ENCODE assay signal across 19 mouse cellular contexts in genomic region chr14:55605743-55606459, GRCm38 (mm10). TPM values are rescaled to one million over a fixed set of nuclear protein-coding genes. Genes with fewer than 3 reads are reported as not detected.
DNase-seq lines count a peak whose midpoint lies in the region; ATAC-seq and TF ChIP-seq lines count a peak whose summit lies in the region.
"Had no signal": no experiment of that assay in that cellular context is flagged by ENCODE, and none has a peak within 500 bp of the region (broad histone marks: within the 10 kb centered on the region; RNA-seq: fewer than 3 reads in every experiment).

No protein-coding gene starts in this region.

- WGBS in midbrain, embryonic 11.5 days = 92% methylated on average over 16 of the region's 16 CpGs
- WGBS in midbrain, embryonic 13.5 days = 95% methylated on average over 16 of the region's 16 CpGs
- WGBS in liver, embryonic 14.5 days (ENCODE audit: insufficient replicate concordance) = 67% methylated on average over 16 of the region's 16 CpGs

- H3K4me2 ChIP-seq in midbrain, embryonic 11.5 days = no peak overlapping the region
- no peak overlapping the region for H3K4me2 ChIP-seq in midbrain, embryonic 13.5 days (replicated peaks)
- peak overlapping the region; percentile 95 for H3K4me2 ChIP-seq in liver, embryonic 14.5 days (ENCODE audit: low read depth)

- no peak overlapping the region for H3K4me3 ChIP-seq in midbrain, embryonic 11.5 days (ENCODE audit: low read depth, low read length)
- H3K4me3 ChIP-seq in midbrain, embryonic 13.5 days (replicated peaks) = no peak overlapping the region
- peak overlapping the region; percentile 35 to 76 for H3K4me3 ChIP-seq in liver, embryonic 14.5 days (ENCODE audit: insufficient read depth in 1 of 2, low read depth in 2 of 2, low read length in 2 of 2)
- H3K4me3 ChIP-seq: heart, embryonic 10.5 days had no signal

- no peaks in the 10 kb centered on the region for H3K9me3 ChIP-seq in midbrain, embryonic 11.5 days (ENCODE audit: control insufficient read depth, low read length)
- H3K9me3 ChIP-seq in midbrain, embryonic 13.5 days = no peaks in the 10 kb centered on the region
- no peaks in the 10 kb centered on the region for H3K9me3 ChIP-seq in liver, embryonic 14.5 days (ENCODE audit: control insufficient read depth, low read length)
- H3K9me3 ChIP-seq: heart, embryonic 10.5 days had no signal

- peak; percentile 19 for DNase-seq in midbrain, embryonic 11.5 days (ENCODE audit: low spot score, missing footprints)
- no peak for DNase-seq in liver, embryonic 14.5 days (ENCODE audit: low read depth in 3 of 3, low spot score in 3 of 3)
- no peak for DNase-seq in kidney, postnatal 14 days
- no peak for DNase-seq in adrenal gland, adult 2 months
- DNase-seq in kidney, postnatal 25 days = no peak
- DNase-seq: cerebellum, adult 2 months; gastrocnemius, postnatal 36 days; heart, postnatal 36 days; kidney, adult 11 months; kidney, postnatal 10 days; left cerebral cortex, postnatal 4 days; lung, postnatal 10 days; thymus, postnatal 14 days had no signal

- H3K36me3 ChIP-seq in midbrain, embryonic 11.5 days (ENCODE audit: control insufficient read depth, insufficient read depth, low read length) = peaks cover 20% of the 10 kb centered on the region
- H3K36me3 ChIP-seq in midbrain, embryonic 13.5 days = peaks cover 88% of the 10 kb centered on the region
- peaks cover 62% of the 10 kb centered on the region for H3K36me3 ChIP-seq in liver, embryonic 14.5 days (replicated peaks; ENCODE audit: control insufficient read depth, insufficient read depth, low read depth)

- no peaks in the 10 kb centered on the region for H3K4me1 ChIP-seq in midbrain, embryonic 11.5 days (ENCODE audit: control insufficient read depth, insufficient read depth, low read length)
- H3K4me1 ChIP-seq in midbrain, embryonic 13.5 days (replicated peaks) = peaks cover 7% of the 10 kb centered on the region; the same call in 1 of the 2 replicates
- peaks cover 12 to 28% of the 10 kb centered on the region in 2 experiments for H3K4me1 ChIP-seq in liver, embryonic 14.5 days (replicated peaks; ENCODE audit: control insufficient read depth in 2 of 2, insufficient read depth in 2 of 2, low read length in 1 of 2)

- H3K27ac ChIP-seq in midbrain, embryonic 11.5 days (ENCODE audit: low read depth, low read length) = no peak overlapping the region
- H3K27ac ChIP-seq in midbrain, embryonic 13.5 days = no peak overlapping the region
- peak overlapping the region; percentile 39 for H3K27ac ChIP-seq in liver, embryonic 14.5 days
- H3K27ac ChIP-seq: heart, embryonic 10.5 days had no signal

- ATAC-seq in midbrain, embryonic 11.5 days (ENCODE audit: low FRiP score) = no peak
- ATAC-seq in midbrain, embryonic 13.5 days = no peak
- ATAC-seq in erythroblast, adult 5-6 weeks (replicated peaks; ENCODE audit: low FRiP score, poor library complexity, severe bottlenecking) = 0 out of 2 replicates have a peak, but pooled peaks have one; percentile 17
- ATAC-seq in liver, embryonic 14.5 days (ENCODE audit: insufficient read depth) = no peak
- ATAC-seq: forebrain, embryonic 14.5 days; hindbrain, embryonic 16.5 days had no signal

- TF ChIP-seq CTCF in liver, embryonic 14.5 days (IDR thresholded peaks at IDR 0.05; ENCODE audit: low read depth) = no peak

- H3K27me3 ChIP-seq in midbrain, embryonic 11.5 days (ENCODE audit: control insufficient read depth, insufficient read depth, low read length) = no peaks in the 10 kb centered on the region
- no peaks in the 10 kb centered on the region for H3K27me3 ChIP-seq in midbrain, embryonic 13.5 days
- H3K27me3 ChIP-seq in liver, embryonic 14.5 days (ENCODE audit: control insufficient read depth, insufficient read depth, low read length) = no peaks in the 10 kb centered on the region

- no peak for TF ChIP-seq EP300 in liver, embryonic 14.5 days (IDR thresholded peaks at IDR 0.05; ENCODE audit: low read depth)

- no peak overlapping the region for H3K9ac ChIP-seq in midbrain, embryonic 11.5 days (ENCODE audit: low read length)
- H3K9ac ChIP-seq in midbrain, embryonic 13.5 days (replicated peaks) = no peak overlapping the region
- peak overlapping the region; percentile 43 for H3K9ac ChIP-seq in liver, embryonic 14.5 days (replicated peaks)

RNA-seq across cellular contexts. Expression of gene Irf9, which starts 2.5 kb away (rescaled TPM):
- polyA plus RNA-seq in midbrain, embryonic 11.5 days (2014; fragmentation: Nextera tagmentation; extraction: Ambion mirVana) = 5.8 and 6.3 TPM in 2 replicates
- polyA plus RNA-seq in midbrain, embryonic 13.5 days (2015; fragmentation: Nextera tagmentation; extraction: Ambion mirVana) = 7.8 and 8.7 TPM in 2 replicates
- 65.1 and 69.8 TPM in 2 replicates for total RNA-seq in erythroblast, adult 5-6 weeks (2015; ENCODE audit: low replicate concordance)
- total RNA-seq in erythroblast, adult 5-6 weeks (2017; ENCODE audit: low replicate concordance) = 104 and 106 TPM in 2 replicates
- polyA plus RNA-seq in liver, embryonic 14.5 days (2012; rRNA removed) = 13.5 and 15.1 TPM in 2 replicates
- polyA plus RNA-seq in liver, embryonic 14.5 days (2014; fragmentation: Nextera tagmentation; extraction: Ambion mirVana) = 11.2 and 13.8 TPM in 2 replicates
- total RNA-seq in adrenal gland, adult 2 months (2021) = 10 to 100 TPM; 18.0 to 23.6 TPM
- 76.9 and 100 TPM in 2 replicates for polyA plus RNA-seq in adrenal gland, adult 2 months (2012; rRNA removed)

RNA-seq across cellular contexts. Expression of gene Rec8, which starts 11.9 kb away (rescaled TPM):
- polyA plus RNA-seq in midbrain, embryonic 11.5 days (2014; fragmentation: Nextera tagmentation; extraction: Ambion mirVana) = 2.6 and 3.5 TPM in 2 replicates
- polyA plus RNA-seq in midbrain, embryonic 13.5 days (2015; fragmentation: Nextera tagmentation; extraction: Ambion mirVana) = 6.6 and 7.3 TPM in 2 replicates
- 1.7 TPM in 1 of 2 replicates, not detected in the other for total RNA-seq in erythroblast, adult 5-6 weeks (2015; ENCODE audit: low replicate concordance)
- total RNA-seq in erythroblast, adult 5-6 weeks (2017; ENCODE audit: low replicate concordance) = 0.84 and 2.2 TPM in 2 replicates
- polyA plus RNA-seq in liver, embryonic 14.5 days (2012; rRNA removed) = 1.7 and 1.9 TPM in 2 replicates
- polyA plus RNA-seq in liver, embryonic 14.5 days (2014; fragmentation: Nextera tagmentation; extraction: Ambion mirVana) = 0.87 and 1.0 TPM in 2 replicates
- 10 to 100 TPM in 1 of 2 experiments, 1 to 10 TPM in 1; 7.5 to 10.4 TPM for total RNA-seq in adrenal gland, adult 2 months (2021)
- polyA plus RNA-seq in adrenal gland, adult 2 months (2012; rRNA removed) = 15.9 and 18.4 TPM in 2 replicates
- total RNA-seq: gastrocnemius, postnatal 36 days had no signal
- polyA plus RNA-seq: C2C12 had no signal

RNA-seq across cellular contexts. Expression of gene Rnf31, which starts 14.4 kb away (rescaled TPM):
- 8.2 and 9.8 TPM in 2 replicates for polyA plus RNA-seq in midbrain, embryonic 11.5 days (2014; fragmentation: Nextera tagmentation; extraction: Ambion mirVana)
- 22.0 and 24.1 TPM in 2 replicates for polyA plus RNA-seq in midbrain, embryonic 13.5 days (2015; fragmentation: Nextera tagmentation; extraction: Ambion mirVana)
- 6.5 and 9.4 TPM in 2 replicates for total RNA-seq in erythroblast, adult 5-6 weeks (2015; ENCODE audit: low replicate concordance)
- total RNA-seq in erythroblast, adult 5-6 weeks (2017; ENCODE audit: low replicate concordance) = 7.1 and 8.9 TPM in 2 replicates
- 6.2 and 6.5 TPM in 2 replicates for polyA plus RNA-seq in liver, embryonic 14.5 days (2012; rRNA removed)
- 6.6 and 7.6 TPM in 2 replicates for polyA plus RNA-seq in liver, embryonic 14.5 days (2014; fragmentation: Nextera tagmentation; extraction: Ambion mirVana)
- total RNA-seq in adrenal gland, adult 2 months (2021) = 10 to 100 TPM; 30.8 to 36.6 TPM
- 37.2 and 38.9 TPM in 2 replicates for polyA plus RNA-seq in adrenal gland, adult 2 months (2012; rRNA removed)

RNA-seq across cellular contexts. Expression of gene Psme2, which starts 15.0 kb away (rescaled TPM):
- polyA plus RNA-seq in midbrain, embryonic 11.5 days (2014; fragmentation: Nextera tagmentation; extraction: Ambion mirVana) = 189 and 202 TPM in 2 replicates
- polyA plus RNA-seq in midbrain, embryonic 13.5 days (2015; fragmentation: Nextera tagmentation; extraction: Ambion mirVana) = 198 and 217 TPM in 2 replicates
- total RNA-seq in erythroblast, adult 5-6 weeks (2015; ENCODE audit: low replicate concordance) = 74.0 and 102 TPM in 2 replicates
- 83.1 and 86.1 TPM in 2 replicates for total RNA-seq in erythroblast, adult 5-6 weeks (2017; ENCODE audit: low replicate concordance)
- 36.2 and 56.0 TPM in 2 replicates for polyA plus RNA-seq in liver, embryonic 14.5 days (2012; rRNA removed)
- polyA plus RNA-seq in liver, embryonic 14.5 days (2014; fragmentation: Nextera tagmentation; extraction: Ambion mirVana) = 181 and 190 TPM in 2 replicates
- total RNA-seq in adrenal gland, adult 2 months (2021) = 100 to 1,000 TPM; 329 to 332 TPM
- 49.2 and 65.1 TPM in 2 replicates for polyA plus RNA-seq in adrenal gland, adult 2 months (2012; rRNA removed)

RNA-seq across cellular contexts. Expression of gene Emc9, which starts 20.8 kb away (rescaled TPM):
- polyA plus RNA-seq in midbrain, embryonic 11.5 days (2014; fragmentation: Nextera tagmentation; extraction: Ambion mirVana) = 8.1 and 8.4 TPM in 2 replicates
- polyA plus RNA-seq in midbrain, embryonic 13.5 days (2015; fragmentation: Nextera tagmentation; extraction: Ambion mirVana) = 9.7 and 12.1 TPM in 2 replicates
- 10.9 TPM in 1 of 2 replicates, not detected in the other for total RNA-seq in erythroblast, adult 5-6 weeks (2015; ENCODE audit: low replicate concordance)
- total RNA-seq in erythroblast, adult 5-6 weeks (2017; ENCODE audit: low replicate concordance) = 2.6 and 3.6 TPM in 2 replicates
- 19.2 and 20.3 TPM in 2 replicates for polyA plus RNA-seq in liver, embryonic 14.5 days (2012; rRNA removed)
- polyA plus RNA-seq in liver, embryonic 14.5 days (2014; fragmentation: Nextera tagmentation; extraction: Ambion mirVana) = 32.8 and 33.0 TPM in 2 replicates
- 10 to 100 TPM; 24.5 to 38.4 TPM for total RNA-seq in adrenal gland, adult 2 months (2021)
- 59.2 and 62.9 TPM in 2 replicates for polyA plus RNA-seq in adrenal gland, adult 2 months (2012; rRNA removed)

Comparison
In these comparisons a context has a peak if more than half of its experiments do, and no peak if none do; other contexts are left out.
1. H3K4me3 ChIP-seq: peak in liver, embryonic 14.5 days (2 of 2); none in midbrain, embryonic 11.5 days (single experiment) and midbrain, embryonic 13.5 days (single experiment).